Mouse (Mus musculus) bone marrow macrophage, adult 2 months (primary cell): ENCODE results near the gene Mff.

ENCODE experiments used
- CTCF ChIP-seq: IDR thresholded peaks from 2 replicates; pipeline ENCODE4 v1.5.1; 2012; ENCODE audit warnings: low read depth, mild to moderate bottlenecking, low read length, moderate library complexity
- POLR2A ChIP-seq: IDR thresholded peaks from 2 replicates; pipeline ENCODE4 v1.6.1; 2012; ENCODE audit warnings: mild to moderate bottlenecking, low read depth, low read length, borderline replicate concordance

DNA sequence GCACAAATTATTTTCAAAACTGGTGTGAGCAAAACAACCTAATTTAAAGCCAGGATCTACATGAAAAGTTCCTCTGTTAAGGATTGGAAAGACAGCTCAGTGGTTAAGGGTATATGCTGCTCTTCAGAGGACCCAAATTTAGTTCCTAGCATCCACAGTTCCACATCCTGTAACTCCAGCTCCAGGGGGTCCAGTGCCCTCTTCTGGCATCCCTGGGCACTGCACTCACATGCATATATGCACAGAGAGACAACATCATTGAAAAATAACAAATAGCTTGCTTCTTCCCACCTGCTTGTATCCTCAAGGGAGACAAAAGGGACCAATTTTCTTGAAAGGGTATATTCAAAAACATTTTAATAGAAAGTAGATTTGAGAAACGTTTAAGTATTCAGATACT is 37.6 kb downstream of the Mff start:
- TF ChIP-seq CTCF (no peak), POLR2A (no peak)
